In genomic region chr7:19052345-19053135, GRCm38 (mm10) we compare ENCODE assay signal across 12 mouse cellular contexts. TPM values are rescaled to one million over a fixed set of nuclear protein-coding genes. Genes with fewer than 3 reads are reported as not detected.
DNase-seq lines count a peak whose midpoint lies in the region.
"Had no signal": no experiment of that assay in that cellular context is flagged by ENCODE, and none has a peak within 500 bp of the region (broad histone marks: within the 10 kb centered on the region; RNA-seq: fewer than 3 reads in every experiment).

No protein-coding gene starts in this region.

- DNase-seq in right cerebral cortex, adult 18-20 months = peak; percentile 79
- no peak for DNase-seq in right cerebral cortex, postnatal 4 days
- peak; percentile 79 for DNase-seq in layer of hippocampus, adult 11-12 months (ENCODE audit: low spot score)
- DNase-seq in left cerebral cortex, adult 8-10 months (ENCODE audit: low spot score in 2 of 2) = peak; percentile 37 to 80
- peak; percentile 83 for DNase-seq in telencephalon, adult 2 months (ENCODE audit: low read depth, low spot score)
- DNase-seq in thymus, postnatal 4 days = no peak
- no peak for DNase-seq in cerebellum, postnatal 4 days (ENCODE audit: low spot score in 2 of 2)
- DNase-seq: adrenal gland, adult 8-10 months; embryo, embryonic 11 days; heart, adult 2 months; lung, postnatal 4 days had no signal

RNA-seq across cellular contexts. Expression of gene Rsph6a, which starts 1.9 kb away (rescaled TPM):
- total RNA-seq in left cerebral cortex, adult 8-10 months (2022) = under 1 TPM in 3 of 4 experiments, not detected in 1; 0.24 to 0.79 (median 0.32) TPM
- total RNA-seq: heart, adult 2 months; heart, postnatal 25 days had no signal

RNA-seq across cellular contexts. Expression of gene Dmwd, which starts 23.5 kb away (rescaled TPM):
- total RNA-seq in left cerebral cortex, adult 8-10 months (2022) = 100 to 1,000 TPM; 139 to 148 (median 143) TPM

RNA-seq across cellular contexts. Expression of gene Sympk, which starts 28.4 kb away (rescaled TPM):
- total RNA-seq in left cerebral cortex, adult 8-10 months (2022) = 100 to 1,000 TPM; 104 to 113 (median 111) TPM

RNA-seq across cellular contexts. Expression of gene Foxa3, which starts 29.2 kb away (rescaled TPM):
- total RNA-seq in left cerebral cortex, adult 8-10 months (2022) = not detected
- total RNA-seq: heart, adult 2 months; heart, postnatal 25 days had no signal

RNA-seq across cellular contexts. Expression of gene Dmpk, which starts 31.1 kb away (rescaled TPM):
- 10 to 100 TPM; 25.0 to 39.7 (median 31.6) TPM for total RNA-seq in left cerebral cortex, adult 8-10 months (2022)

Comparison
In these comparisons a context has a peak if more than half of its experiments do, and no peak if none do; other contexts are left out.
1. DNase-seq: peak in right cerebral cortex, adult 18-20 months (single experiment), layer of hippocampus, adult 11-12 months (single experiment), left cerebral cortex, adult 8-10 months (2 of 2) and telencephalon, adult 2 months (single experiment); none in right cerebral cortex, postnatal 4 days (single experiment), thymus, postnatal 4 days (single experiment) and cerebellum, postnatal 4 days (0 of 2).